Mouse (Mus musculus): Measurements from ENCODE around the gene Elmod2. TPM values are rescaled to one million over a fixed set of nuclear protein-coding genes. Genes with fewer than 3 reads are reported as not detected.
A peak's percentile ranks its signal among the peaks of the same experiment; 100 is the strongest.

Gene Elmod2
- total and polyA plus RNA-seq, 3 experiments, result 4.8 to 138 (median 4.8) TPM

DNA sequence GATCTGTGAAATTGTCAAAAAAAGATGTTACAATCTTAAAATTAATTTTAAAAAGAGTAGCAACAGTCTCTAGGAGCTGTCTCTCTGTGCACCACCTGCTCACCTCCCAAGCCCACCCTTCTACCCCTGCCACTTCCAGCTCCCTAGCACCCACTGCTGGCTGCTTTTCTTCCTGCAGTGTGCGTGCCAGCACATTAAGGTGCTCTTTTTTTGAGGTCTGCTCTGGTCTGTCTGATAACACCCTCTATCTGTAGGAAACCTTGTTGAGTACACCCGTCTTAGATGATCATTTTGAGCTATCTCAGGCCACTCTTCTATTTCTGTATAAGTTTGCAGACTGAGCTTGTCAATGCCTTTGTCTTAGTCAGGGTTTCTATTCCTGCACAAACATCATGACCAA, 9.2 kb downstream of the Elmod2 start:
- no peak for TF ChIP-seq MYC (IDR thresholded peaks at IDR 0.05; ENCODE audit: low read depth, low read length)
- TF ChIP-seq ETS1 (IDR thresholded peaks at IDR 0.05; ENCODE audit: low read depth, low read length), result no peak
- no peak for TF ChIP-seq POLR2AphosphoS2 (IDR thresholded peaks at IDR 0.05; ENCODE audit: low read length)
- no peak for TF ChIP-seq POLR2AphosphoS5 (IDR thresholded peaks at IDR 0.05; ENCODE audit: borderline replicate concordance, low read depth, low read length)
- no peak for TF ChIP-seq POLR2A (IDR thresholded peaks at IDR 0.05; ENCODE audit: control insufficient read depth in 1 of 2, insufficient read depth in 1 of 2, low read depth in 1 of 2, low read length in 2 of 2, poor library complexity in 1 of 2)
- TF ChIP-seq EP300 (IDR thresholded peaks at IDR 0.05; ENCODE audit: low read depth in 1 of 2, low read length in 2 of 2), result no peak
- no peak for TF ChIP-seq UBTF (IDR thresholded peaks at IDR 0.05; ENCODE audit: borderline replicate concordance, insufficient read depth, low read depth, low read length)
- TF ChIP-seq CHD1 (IDR thresholded peaks at IDR 0.05; ENCODE audit: low read depth, low read length), result no peak
- TF ChIP-seq E2F4 (IDR thresholded peaks at IDR 0.05; ENCODE audit: borderline replicate concordance, low read depth, low read length), result no peak
- TF ChIP-seq TBP (IDR thresholded peaks at IDR 0.05; ENCODE audit: low read depth, low read length), result no peak
- TF ChIP-seq CTCF (IDR thresholded peaks at IDR 0.05 in 2 of 3, conservative IDR thresholded peaks at IDR 0.05 in 1 of 3; ENCODE audit: control insufficient read depth in 1 of 3, insufficient read depth in 1 of 3, low read depth in 2 of 3, low read length in 3 of 3, poor library complexity in 1 of 3, severe bottlenecking in 1 of 3), result peak; percentile 29 to 39 (median 39); a peak in 5 of 6 replicates
- TF ChIP-seq TCF12 (IDR thresholded peaks at IDR 0.05; ENCODE audit: low read depth, low read length), result 0 out of 2 replicates have a peak, but pooled peaks have one; percentile 26
- no peak; the same call in 1 of the 2 replicates for TF ChIP-seq RAD21 (IDR thresholded peaks at IDR 0.05; ENCODE audit: low read depth, low read length)
- no peak for TF ChIP-seq ELF1 (IDR thresholded peaks at IDR 0.05; ENCODE audit: low read depth, low read length)
- TF ChIP-seq TAL1 (IDR thresholded peaks at IDR 0.05; ENCODE audit: low read length), result no peak
- TF ChIP-seq ZNF384 (IDR thresholded peaks at IDR 0.05; ENCODE audit: low read depth, low read length), result peak; percentile 33; the same call in 1 of the 2 replicates
- no peak for TF ChIP-seq NRF1 (IDR thresholded peaks at IDR 0.05; ENCODE audit: insufficient read depth, low read depth, low read length, poor library complexity, severe bottlenecking)
- no peak for TF ChIP-seq MAFK (IDR thresholded peaks at IDR 0.05; ENCODE audit: borderline replicate concordance, low read depth, low read length)
- no peak for TF ChIP-seq USF2 (IDR thresholded peaks at IDR 0.05; ENCODE audit: borderline replicate concordance in 1 of 2, insufficient read depth in 1 of 2, low read depth in 1 of 2, low read length in 2 of 2)
- TF ChIP-seq GABPA (IDR thresholded peaks at IDR 0.05; ENCODE audit: low read depth, low read length), result no peak
- no peak for TF ChIP-seq JUND (IDR thresholded peaks at IDR 0.05; ENCODE audit: low read depth, low read length)
- Histone ChIP-seq H3K79me2 (ENCODE audit: control insufficient read depth, insufficient read depth, low read length, poor library complexity) (no peaks in the 10 kb centered on the region), H3K9me3 (replicated peaks; ENCODE audit: insufficient read depth, low read length) (no peaks in the 10 kb centered on the region), H3K4me1 (ENCODE audit: control insufficient read depth in 1 of 2, insufficient read depth in 2 of 2, low read length in 2 of 2) (no peaks in the 10 kb centered on the region), H3K27ac (ENCODE audit: control insufficient read depth, low read depth, low read length) (no peak overlapping the region), H3K27me3 (ENCODE audit: control insufficient read depth in 1 of 2, insufficient read depth in 2 of 2, low read length in 2 of 2) (no peaks in the 10 kb centered on the region), H3K4me3 (ENCODE audit: control insufficient read depth in 1 of 2, insufficient read depth in 1 of 2, low read depth in 2 of 2, low read length in 2 of 2) (no peak overlapping the region), H3K36me3 (ENCODE audit: control insufficient read depth in 1 of 2, insufficient read depth in 2 of 2, low read length in 2 of 2) (no peaks in the 10 kb centered on the region), H3K9ac (ENCODE audit: control insufficient read depth, low read depth, low read length, poor library complexity, severe bottlenecking) (no peak overlapping the region)
- DNase-seq (ENCODE audit: low read depth, low spot score), result peak; percentile 19

All from MEL (cell line).